Mouse (Mus musculus) Patski (cell line): ENCODE measurements at regions not wholly inside any gene's neighbourhood (a gene's known extent, or its start where the extent isn't known, plus 50 kb on each side); places are given as distances from the start of the nearest gene placed in this dataset.

Experiments used
- ATAC-seq: fragments of 100-300 bp; one replicate; pipeline ENCODE4 v1.8.0; 2021
- CTCF ChIA-PET: fragments of 350-600 bp; sonication (Branson Sonifier 250); formaldehyde crosslinking; loops from one replicate; lab custom pipeline; 2022; ENCODE audit warnings: inconsistent platforms; lab: Charles Lee
- POLR2A ChIA-PET: fragments of 350-600 bp; sonication (Branson Sonifier 250); formaldehyde crosslinking; loops from one replicate; lab custom pipeline; 2022; ENCODE audit warnings: antibody characterized with exemption, inconsistent platforms; lab: Charles Lee
- DNase-seq: peaks from one replicate; pipeline ENCODE4 v3.0.0-alpha.2; 2011; ENCODE audit warnings: low read depth, low spot score
- H3K27me3 ChIP-seq: fragments of 371-371 bp; one replicate; pipeline ENCODE4 v1.5.1; 2021
- CTCF ChIP-seq: fragments of 100-300 bp; IDR thresholded peaks from one replicate; pipeline ENCODE4 v1.5.1; 2021
- in situ Hi-C: fragments of 300-500 bp; cut with MboI; formaldehyde crosslinking; loops from 3 replicates; pipeline ENCODE4 v1.11.1; 2018; ENCODE audit warnings: low pct_unique_long_range_greater_than_20kb, mixed read lengths

- CTCF ChIA-PET: no interaction called here
- in situ Hi-C loops: no loop called here
- POLR2A ChIA-PET: interaction anchor here (0.9 kb wide), 1 partner anchor 243 kb away, joined by 6 read pairs; no protein-coding TSS in a partner anchor
- peaks cover 5% of the 10 kb centered on the region for H3K27me3 ChIP-seq
- TF ChIP-seq CTCF: no peak
- DNase-seq (no peak), ATAC-seq (no peak)
Observed at GRCm38 (mm10) chr3:36284066-36284465, 62.0 kb upstream of the Qrfpr start.

GRCm38 (mm10) chr3:36275502-36275901 lies 53.4 kb upstream of the Qrfpr start:
- ATAC-seq (no peak), DNase-seq (no peak)
- peaks cover 13% of the 10 kb centered on the region for H3K27me3 ChIP-seq
- TF ChIP-seq CTCF: no peak
- ChIA-PET POLR2A (no interaction called here), CTCF (interaction anchor here (1.3 to 1.7 kb wide), 2 partner anchors 43 to 65 kb away, joined by 3 read pairs; no protein-coding TSS in a partner anchor)
- in situ Hi-C loops: no loop called here
